Comparison of ENCODE assay signal across 18 mouse cellular contexts in the genomic region with DNA sequence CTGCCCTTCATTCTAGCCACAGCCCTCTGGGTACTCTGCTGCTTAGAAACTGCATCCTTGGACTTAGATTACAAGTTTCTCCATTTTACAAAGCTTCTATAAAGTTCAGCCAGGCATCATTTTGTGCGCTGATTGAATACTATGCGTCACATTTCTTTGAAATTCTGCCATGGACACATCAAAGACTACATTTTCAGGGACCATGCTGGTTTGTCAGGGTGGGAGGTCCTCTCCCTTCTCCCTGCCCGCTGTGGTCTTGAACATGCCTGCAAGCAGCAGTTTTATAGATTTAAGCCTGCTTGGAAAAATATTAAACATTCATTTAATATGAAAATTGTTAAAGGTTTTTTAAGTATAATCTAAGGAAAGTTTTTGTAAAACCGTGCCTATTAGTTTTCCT.
"Had no signal": no experiment of that assay in that cellular context is flagged by ENCODE, and none has a peak within 500 bp of the region (broad histone marks: within the 10 kb centered on the region; RNA-seq: fewer than 3 reads in every experiment).

No protein-coding gene starts in this region.

- H3K4me2 ChIP-seq: liver, embryonic 15.5 days; lung, embryonic 15.5 days; midbrain, embryonic 11.5 days; neural tube, embryonic 12.5 days; stomach, embryonic 15.5 days had no signal

- H3K27me3 ChIP-seq: liver, embryonic 15.5 days; lung, embryonic 15.5 days; megakaryocyte, embryonic 14.5 days; neural tube, embryonic 12.5 days; stomach, embryonic 15.5 days had no signal

- H3K9me3 ChIP-seq: liver, embryonic 15.5 days; lung, embryonic 15.5 days; neural tube, embryonic 12.5 days; stomach, embryonic 15.5 days had no signal

- H3K4me1 ChIP-seq: liver, embryonic 15.5 days; lung, embryonic 15.5 days; megakaryocyte, embryonic 14.5 days; neural tube, embryonic 12.5 days; stomach, embryonic 15.5 days had no signal

- H3K4me3 ChIP-seq: liver, embryonic 15.5 days; lung, embryonic 15.5 days; megakaryocyte, embryonic 14.5 days; neural tube, embryonic 12.5 days; stomach, embryonic 15.5 days had no signal

- H3K9ac ChIP-seq: liver, embryonic 15.5 days; liver, postnatal 0 days; lung, embryonic 15.5 days; neural tube, embryonic 12.5 days; stomach, embryonic 15.5 days had no signal

- H3K27ac ChIP-seq: liver, embryonic 15.5 days; lung, embryonic 15.5 days; macrophage; neural tube, embryonic 12.5 days; stomach, embryonic 15.5 days; stomach, postnatal 0 days had no signal

- ATAC-seq: lung, postnatal 0 days had no signal

- H3K36me3 ChIP-seq: liver, embryonic 15.5 days; lung, embryonic 15.5 days; neural tube, embryonic 12.5 days; stomach, embryonic 15.5 days had no signal

- DNase-seq: liver, postnatal 0 days; lung, adult 2 months; lung, postnatal 14 days; lung, postnatal 36 days; midbrain, embryonic 14.5 days; right cerebral cortex, postnatal 14 days; thymus, adult 2 months; thymus, postnatal 14 days; thymus, postnatal 36 days had no signal
